Mouse (Mus musculus): ENCODE data around the gene Stat3. TPM values are rescaled to one million over a fixed set of nuclear protein-coding genes. Genes with fewer than 3 reads are reported as not detected.

Stat3 gene
- polyA plus RNA-seq, 1 experiment from 2014 or later, result 55.1 TPM

GRCm38 (mm10) chr11:100865618-100866017 is 73.7 kb downstream of the Stat3 start:
- Histone ChIP-seq H3K9ac (ENCODE audit: low read length) (no peak overlapping the region), H3K9me3 (ENCODE audit: control insufficient read depth, low read length) (no peaks in the 10 kb centered on the region), H3K27me3 (ENCODE audit: control insufficient read depth, insufficient read depth, low read length) (no peaks in the 10 kb centered on the region), H3K4me1 (replicated peaks; ENCODE audit: control insufficient read depth, insufficient read depth) (no peaks in the 10 kb centered on the region), H3K4me3 (ENCODE audit: low read depth, low read length) (no peak overlapping the region), H3K27ac (replicated peaks) (no peak overlapping the region), H3K36me3 (ENCODE audit: control insufficient read depth, insufficient read depth, low read length) (no peaks in the 10 kb centered on the region; the same call in 1 of the 2 replicates), H3K4me2 (replicated peaks; ENCODE audit: low read depth) (no peak overlapping the region)
- WGBS, result 81% methylated on average over 7 of the region's 7 CpGs
- ATAC-seq (ENCODE audit: low FRiP score, low TSS enrichment) (no peak), DNase-seq (ENCODE audit: low spot score) (no peak)
- no peak for TF ChIP-seq EP300 (optimal IDR thresholded peaks at IDR 0.05)
- TF ChIP-seq CTCF (IDR thresholded peaks at IDR 0.05; ENCODE audit: low read depth), result peak; percentile 19; the same call in 1 of the 2 replicates

- H3K9me3 ChIP-seq (ENCODE audit: control insufficient read depth, low read length), result no peaks in the 10 kb centered on the region
- WGBS, result 86% methylated on average over 10 of the region's 10 CpGs
- no peaks in the 10 kb centered on the region; the same call in 1 of the 2 replicates for H3K36me3 ChIP-seq (ENCODE audit: control insufficient read depth, insufficient read depth, low read length)
- H3K4me2 ChIP-seq (replicated peaks; ENCODE audit: low read depth), result no peak overlapping the region
- no peak overlapping the region for H3K4me3 ChIP-seq (ENCODE audit: low read depth, low read length)
- H3K4me1 ChIP-seq (replicated peaks; ENCODE audit: control insufficient read depth, insufficient read depth), result no peaks in the 10 kb centered on the region
- H3K27me3 ChIP-seq (ENCODE audit: control insufficient read depth, insufficient read depth, low read length), result no peaks in the 10 kb centered on the region
- no peak overlapping the region for H3K9ac ChIP-seq (ENCODE audit: low read length)
- TF ChIP-seq EP300 (optimal IDR thresholded peaks at IDR 0.05), result no peak
- no peak for TF ChIP-seq CTCF (IDR thresholded peaks at IDR 0.05; ENCODE audit: low read depth)
- ATAC-seq (ENCODE audit: low FRiP score, low TSS enrichment), result no peak
- no peak for DNase-seq (ENCODE audit: low spot score)
- no peak overlapping the region for H3K27ac ChIP-seq (replicated peaks)
These were observed 76.2 kb downstream of the Stat3 start for GRCm38 (mm10) chr11:100863141-100863540.

- TF ChIP-seq EP300 (optimal IDR thresholded peaks at IDR 0.05), result no peak
- no peak for TF ChIP-seq CTCF (IDR thresholded peaks at IDR 0.05; ENCODE audit: low read depth)
- H3K4me2 ChIP-seq (replicated peaks; ENCODE audit: low read depth), result no peak overlapping the region
- no peaks in the 10 kb centered on the region; the same call in 1 of the 2 replicates for H3K36me3 ChIP-seq (ENCODE audit: control insufficient read depth, insufficient read depth, low read length)
- H3K9ac ChIP-seq (ENCODE audit: low read length), result no peak overlapping the region
- no peaks in the 10 kb centered on the region for H3K4me1 ChIP-seq (replicated peaks; ENCODE audit: control insufficient read depth, insufficient read depth)
- DNase-seq (ENCODE audit: low spot score), result peak; percentile 28
- 34% methylated on average over 3 of the region's 3 CpGs for WGBS
- ATAC-seq (ENCODE audit: low FRiP score, low TSS enrichment), result no peak
- no peak overlapping the region for H3K4me3 ChIP-seq (ENCODE audit: low read depth, low read length)
- H3K27me3 ChIP-seq (ENCODE audit: control insufficient read depth, insufficient read depth, low read length), result no peaks in the 10 kb centered on the region
- no peak overlapping the region for H3K27ac ChIP-seq (replicated peaks)
- no peaks in the 10 kb centered on the region for H3K9me3 ChIP-seq (ENCODE audit: control insufficient read depth, low read length)
These were observed 77.5 kb downstream of the Stat3 start for GRCm38 (mm10) chr11:100861836-100862235.

GRCm38 (mm10) chr11:100861335-100861734 is 78.0 kb downstream of the Stat3 start:
- Histone ChIP-seq H3K4me3 (ENCODE audit: low read depth, low read length) (peak overlapping the region; percentile 51; the same call in 1 of the 2 replicates), H3K9ac (ENCODE audit: low read length) (no peak overlapping the region; the same call in 1 of the 2 replicates), H3K27me3 (ENCODE audit: control insufficient read depth, insufficient read depth, low read length) (no peaks in the 10 kb centered on the region), H3K27ac (replicated peaks) (no peak overlapping the region), H3K4me1 (replicated peaks; ENCODE audit: control insufficient read depth, insufficient read depth) (no peaks in the 10 kb centered on the region), H3K4me2 (replicated peaks; ENCODE audit: low read depth) (peak overlapping the region; percentile 83), H3K36me3 (ENCODE audit: control insufficient read depth, insufficient read depth, low read length) (no peaks in the 10 kb centered on the region; the same call in 1 of the 2 replicates), H3K9me3 (ENCODE audit: control insufficient read depth, low read length) (no peaks in the 10 kb centered on the region)
- ATAC-seq (ENCODE audit: low FRiP score, low TSS enrichment), result no peak
- no peak for DNase-seq (ENCODE audit: low spot score)
- TF ChIP-seq CTCF (IDR thresholded peaks at IDR 0.05; ENCODE audit: low read depth) (no peak), EP300 (optimal IDR thresholded peaks at IDR 0.05) (no peak)
- 80% methylated on average over 7 of the region's 7 CpGs for WGBS

- no peaks in the 10 kb centered on the region; the same call in 1 of the 2 replicates for H3K36me3 ChIP-seq (ENCODE audit: control insufficient read depth, insufficient read depth, low read length)
- H3K27ac ChIP-seq (replicated peaks), result peak overlapping the region; percentile 71
- TF ChIP-seq EP300 (optimal IDR thresholded peaks at IDR 0.05) (no peak), CTCF (IDR thresholded peaks at IDR 0.05; ENCODE audit: low read depth) (peak; percentile 34; the same call in 1 of the 2 replicates)
- H3K9ac ChIP-seq (ENCODE audit: low read length), result peak overlapping the region; percentile 71
- H3K4me2 ChIP-seq (replicated peaks; ENCODE audit: low read depth), result peak overlapping the region; percentile 83
- peak overlapping the region; percentile 51 for H3K4me3 ChIP-seq (ENCODE audit: low read depth, low read length)
- ATAC-seq (ENCODE audit: low FRiP score, low TSS enrichment) (peak; percentile 94), DNase-seq (ENCODE audit: low spot score) (peak; percentile 92)
- no peaks in the 10 kb centered on the region for H3K9me3 ChIP-seq (ENCODE audit: control insufficient read depth, low read length)
- H3K4me1 ChIP-seq (replicated peaks; ENCODE audit: control insufficient read depth, insufficient read depth), result no peaks in the 10 kb centered on the region
- 2% methylated on average over 54 of the region's 55 CpGs for WGBS
- H3K27me3 ChIP-seq (ENCODE audit: control insufficient read depth, insufficient read depth, low read length), result no peaks in the 10 kb centered on the region
These were observed 78.9 kb downstream of the Stat3 start for GRCm38 (mm10) chr11:100860198-100861048.
